Mouse (Mus musculus) neural tube, embryonic 10.5 days (tissue): Measurements from ENCODE around the gene Tstd1.

ENCODE experiments used
- DNase-seq: peaks from one replicate; pipeline ENCODE4 v3.0.0-alpha.2; 2017; ENCODE audit warnings: low spot score; ENCODE audit errors: extremely low spot score

The Tstd1 gene

GRCm38 (mm10) chr1:171413608-171414007, 5.1 kb upstream of the Tstd1 start:
- DNase-seq: no peak

- DNase-seq: no peak
Measured at GRCm38 (mm10) chr1:171419291-171419882, 715 bp downstream of the Tstd1 start.

- DNase-seq: no peak
Measured at GRCm38 (mm10) chr1:171419905-171420304, 1.2 kb downstream of the Tstd1 start.

GRCm38 (mm10) chr1:171422504-171423095, 3.9 kb downstream of the Tstd1 start:
- DNase-seq: no peak

- no peak for DNase-seq
Measured at GRCm38 (mm10) chr1:171424638-171425037, 6.0 kb downstream of the Tstd1 start.

- DNase-seq: no peak
Measured at GRCm38 (mm10) chr1:171425126-171425525, 6.5 kb downstream of the Tstd1 start.

GRCm38 (mm10) chr1:171432158-171432557, 13.5 kb downstream of the Tstd1 start:
- no peak for DNase-seq

GRCm38 (mm10) chr1:171435288-171435814, 16.7 kb downstream of the Tstd1 start:
- DNase-seq: no peak

- no peak for DNase-seq
Measured at GRCm38 (mm10) chr1:171435974-171436373, 17.3 kb downstream of the Tstd1 start.

- peak; percentile 77 for DNase-seq
Measured at GRCm38 (mm10) chr1:171437264-171438013, 18.8 kb downstream of the Tstd1 start, which contains the start of gene F11r. TSS of gene F11r (plus strand) at chr1:171437535.

GRCm38 (mm10) chr1:171438014-171438670, 19.5 kb downstream of the Tstd1 start:
- no peak for DNase-seq

- no peak for DNase-seq
Measured at GRCm38 (mm10) chr1:171439072-171439471, 20.4 kb downstream of the Tstd1 start.

- DNase-seq: no peak
Measured at GRCm38 (mm10) chr1:171440025-171440725, 21.5 kb downstream of the Tstd1 start.

- DNase-seq: no peak
Measured at GRCm38 (mm10) chr1:171441466-171442412, 23.1 kb downstream of the Tstd1 start.

GRCm38 (mm10) chr1:171442413-171442760, 23.7 kb downstream of the Tstd1 start:
- DNase-seq: no peak

- no peak for DNase-seq
Measured at GRCm38 (mm10) chr1:171445050-171445449, 26.4 kb downstream of the Tstd1 start.

- no peak for DNase-seq
Measured at GRCm38 (mm10) chr1:171446854-171447253, 28.2 kb downstream of the Tstd1 start.

GRCm38 (mm10) chr1:171447692-171448091, 29.0 kb downstream of the Tstd1 start:
- DNase-seq: no peak

- DNase-seq: no peak
Measured at GRCm38 (mm10) chr1:171450062-171450461, 31.4 kb downstream of the Tstd1 start.

GRCm38 (mm10) chr1:171451001-171451400, 32.3 kb downstream of the Tstd1 start:
- no peak for DNase-seq
